Mouse (Mus musculus): ENCODE measurements around the gene Ahr. TPM values are rescaled to one million over a fixed set of nuclear protein-coding genes. Genes with fewer than 3 reads are reported as not detected.

The Ahr gene
- total RNA-seq, 1 experiment from 2014 or later, result 31.8 TPM

DNA sequence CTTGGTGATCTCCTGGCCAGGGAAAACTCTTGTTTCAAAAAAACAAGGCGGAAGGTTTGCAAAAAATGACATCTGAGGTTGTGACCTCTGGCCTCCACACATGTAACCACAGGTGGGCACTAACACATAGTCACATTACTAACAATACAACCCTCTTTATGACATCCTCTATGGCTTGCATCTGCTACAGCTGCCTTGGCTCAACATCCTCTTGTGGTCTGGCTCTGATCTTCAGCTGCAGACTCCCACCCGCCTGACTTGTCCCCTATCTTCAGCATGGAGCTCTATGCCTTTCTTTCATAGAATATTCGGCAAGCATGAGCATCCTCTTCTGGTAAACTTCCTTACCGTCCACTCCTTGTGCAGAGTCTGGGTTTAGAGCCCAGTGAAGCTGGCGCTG is 24.1 kb downstream of the Ahr start:
- no peak for ATAC-seq (replicated peaks; ENCODE audit: insufficient number of reproducible peaks, low FRiP score, low TSS enrichment, poor library complexity, severe bottlenecking)

DNA sequence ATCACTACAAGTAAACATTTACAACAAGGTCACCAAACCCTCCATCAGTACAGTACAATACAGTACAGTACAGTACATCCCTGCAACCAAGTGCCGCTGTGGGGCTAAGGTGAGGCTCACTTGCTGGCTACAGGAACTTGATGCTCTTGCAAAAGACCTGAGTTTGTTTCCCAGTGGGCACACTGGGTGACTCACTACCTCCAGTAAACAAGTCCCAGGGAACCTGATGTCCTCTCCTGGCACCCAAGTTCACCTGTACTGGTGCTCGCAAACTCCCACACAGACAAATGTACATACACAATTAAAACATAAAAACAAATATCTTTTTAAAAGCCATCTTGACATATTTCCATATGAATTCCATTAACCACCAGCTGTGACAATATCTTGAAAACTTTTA is 28.5 kb downstream of the Ahr start:
- no peak for ATAC-seq (replicated peaks; ENCODE audit: insufficient number of reproducible peaks, low FRiP score, low TSS enrichment, poor library complexity, severe bottlenecking)

DNA sequence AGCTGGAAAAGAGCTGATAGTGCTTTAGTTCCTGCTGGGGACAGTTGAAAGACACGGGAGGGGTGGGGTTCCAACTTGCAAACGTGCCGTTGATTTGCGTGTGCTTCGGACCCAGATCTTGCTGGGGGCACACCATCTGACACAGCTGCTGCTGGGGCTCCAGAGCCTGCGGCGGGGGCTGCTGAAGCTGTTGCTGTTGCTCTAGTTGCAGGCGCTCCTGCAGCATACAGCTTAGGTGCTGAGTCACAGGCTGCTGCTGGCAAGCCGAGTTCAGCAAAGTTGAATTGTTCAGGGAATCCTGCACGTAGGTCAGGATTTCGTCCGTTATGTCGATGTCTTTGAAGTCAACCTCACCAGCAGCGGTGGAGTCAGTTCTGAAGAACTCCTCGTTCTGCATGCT is 30.8 kb downstream of the Ahr start:
- ATAC-seq (replicated peaks; ENCODE audit: insufficient number of reproducible peaks, low FRiP score, low TSS enrichment, poor library complexity, severe bottlenecking), result no peak

DNA sequence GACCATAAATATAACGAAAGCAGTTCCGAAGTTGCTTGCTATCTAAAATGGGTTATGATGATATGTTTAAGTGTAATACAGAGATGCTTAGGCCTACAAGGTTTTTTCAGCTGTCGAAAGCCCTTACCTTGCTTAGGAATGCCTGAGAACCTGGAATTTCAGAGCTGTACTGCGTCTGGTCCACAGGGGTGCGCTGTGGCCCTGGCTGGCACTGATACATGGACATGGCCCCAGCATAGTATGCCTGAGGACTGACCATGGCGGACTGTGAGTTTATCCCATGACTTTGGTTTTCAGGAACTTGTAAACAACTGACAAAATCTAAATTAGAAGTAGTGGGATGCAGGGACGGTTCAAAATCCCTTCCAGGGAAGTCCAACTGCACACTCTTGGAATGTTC is 31.3 kb downstream of the Ahr start:
- no peak for ATAC-seq (replicated peaks; ENCODE audit: insufficient number of reproducible peaks, low FRiP score, low TSS enrichment, poor library complexity, severe bottlenecking)

DNA sequence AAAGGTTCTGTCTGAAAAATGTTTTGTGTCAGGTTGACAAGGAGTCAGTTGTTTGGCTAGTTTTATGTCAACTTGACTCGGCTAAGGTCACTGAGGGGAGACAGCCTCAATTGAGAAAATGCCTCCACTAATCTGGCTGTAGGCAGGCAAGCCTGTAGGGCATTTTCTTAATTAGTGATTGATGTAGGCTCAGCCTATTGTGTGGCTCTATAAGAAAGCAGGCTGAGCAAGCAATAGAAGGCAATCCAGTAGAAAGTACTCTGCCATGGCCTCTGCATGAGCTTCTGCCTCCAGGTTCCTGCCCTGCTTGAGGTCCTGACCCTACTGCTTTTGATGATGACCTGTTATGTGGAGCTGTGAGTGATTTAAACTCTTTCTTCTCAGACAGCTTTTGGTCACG is 33.4 kb downstream of the Ahr start:
- ATAC-seq (replicated peaks; ENCODE audit: insufficient number of reproducible peaks, low FRiP score, low TSS enrichment, poor library complexity, severe bottlenecking), result no peak

DNA sequence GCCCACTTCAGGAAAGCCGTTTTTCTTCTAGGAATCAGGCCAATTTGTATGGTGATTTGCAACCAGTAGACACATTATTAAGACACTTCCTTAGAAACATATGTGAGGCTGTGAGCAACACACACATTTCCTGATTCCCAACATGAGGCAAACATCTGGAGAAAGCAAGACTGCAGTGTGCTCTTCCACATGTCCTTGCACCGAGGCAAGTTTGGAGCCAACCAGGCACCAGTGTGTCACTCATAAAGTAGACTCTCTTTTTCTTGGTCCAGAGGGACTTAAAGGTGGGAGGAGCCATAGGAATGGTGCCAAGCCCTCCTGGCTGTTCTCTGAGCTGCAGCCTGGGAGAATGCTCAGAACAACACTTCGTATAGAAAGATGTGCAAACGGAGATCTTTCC is 39.6 kb downstream of the Ahr start:
- ATAC-seq (replicated peaks; ENCODE audit: insufficient number of reproducible peaks, low FRiP score, low TSS enrichment, poor library complexity, severe bottlenecking), result no peak

DNA sequence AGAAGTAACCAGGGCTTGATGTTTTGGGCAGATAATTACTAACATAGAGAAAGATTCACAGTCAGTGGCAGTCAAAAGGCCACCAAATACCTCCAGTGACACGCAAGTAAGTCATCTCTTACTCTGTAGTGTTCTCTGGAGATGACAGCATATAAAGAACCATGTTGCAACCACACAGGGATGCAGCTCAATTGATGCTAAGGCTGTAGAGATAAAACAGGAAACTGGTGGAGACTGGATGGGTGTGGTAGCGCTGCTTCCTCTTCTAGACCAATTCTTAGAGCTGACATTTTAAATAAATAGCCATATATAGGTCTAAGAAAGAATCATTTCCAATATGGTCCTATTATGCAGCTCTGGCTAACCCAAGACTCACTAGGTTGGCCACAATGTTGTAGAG is 54.1 kb downstream of the Ahr start:
- peak; percentile 96 for ATAC-seq (replicated peaks; ENCODE audit: insufficient number of reproducible peaks, low FRiP score, low TSS enrichment, poor library complexity, severe bottlenecking)

DNA sequence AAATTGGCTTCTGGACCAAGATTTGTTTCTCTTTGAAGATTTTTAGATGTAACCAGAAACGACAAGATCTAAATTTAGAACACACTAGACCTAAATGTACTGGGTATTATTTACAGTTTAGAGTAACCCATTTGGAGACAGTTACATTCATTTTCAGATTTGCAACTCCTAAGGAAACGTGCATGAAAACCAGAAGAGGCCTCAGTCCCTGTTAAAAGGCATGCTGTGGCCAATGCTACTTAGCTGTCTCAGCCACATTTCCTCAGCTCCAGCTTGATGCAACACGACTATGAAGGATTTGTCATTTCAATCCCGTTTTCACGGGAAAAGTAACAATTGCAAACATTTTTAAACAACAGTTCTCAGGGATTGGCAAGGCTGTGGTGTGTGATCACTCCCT is 55.9 kb downstream of the Ahr start:
- ATAC-seq (replicated peaks; ENCODE audit: insufficient number of reproducible peaks, low FRiP score, low TSS enrichment, poor library complexity, severe bottlenecking), result no peak

DNA sequence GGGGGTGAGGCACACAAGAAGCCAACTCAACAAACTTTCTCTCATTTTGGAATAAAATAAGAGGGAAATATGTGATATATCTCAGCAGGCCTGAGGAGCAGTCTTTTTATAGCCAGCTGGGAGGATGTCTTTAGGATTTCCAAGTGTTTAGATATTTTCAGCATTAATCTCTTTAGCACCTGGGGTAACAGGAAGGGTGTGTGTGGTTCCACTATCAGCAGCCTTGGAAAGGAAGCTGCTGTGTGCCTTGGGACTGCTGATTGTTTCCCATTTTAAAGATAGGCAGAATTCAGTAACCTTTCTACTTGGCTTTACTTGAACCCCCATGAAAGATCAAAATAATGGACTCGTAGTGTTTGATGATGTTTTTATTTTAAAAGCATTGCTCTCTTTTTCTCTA is 71.4 kb downstream of the Ahr start:
- no peak for ATAC-seq (replicated peaks; ENCODE audit: insufficient number of reproducible peaks, low FRiP score, low TSS enrichment, poor library complexity, severe bottlenecking)

DNA sequence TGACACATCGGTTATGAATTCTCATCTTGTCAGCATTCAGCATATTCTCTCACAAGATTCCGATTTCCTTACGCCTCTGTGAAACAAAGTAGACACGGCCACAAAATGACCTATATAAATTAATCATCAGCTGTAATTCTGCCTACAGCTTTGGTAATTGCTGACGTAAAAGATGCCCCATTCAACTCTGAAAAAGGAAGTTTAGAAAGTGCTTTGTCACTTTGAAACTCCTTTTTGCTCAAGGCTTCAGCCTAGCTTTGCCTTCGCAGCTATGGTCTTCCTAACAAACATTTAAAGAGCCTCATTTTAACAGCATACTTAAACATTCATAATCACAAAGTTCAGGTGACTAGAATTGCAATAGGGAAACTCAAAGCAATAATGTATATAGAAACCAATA is 72.2 kb downstream of the Ahr start:
- ATAC-seq (replicated peaks; ENCODE audit: insufficient number of reproducible peaks, low FRiP score, low TSS enrichment, poor library complexity, severe bottlenecking), result peak; percentile 63; the same call in 1 of the 2 replicates

DNA sequence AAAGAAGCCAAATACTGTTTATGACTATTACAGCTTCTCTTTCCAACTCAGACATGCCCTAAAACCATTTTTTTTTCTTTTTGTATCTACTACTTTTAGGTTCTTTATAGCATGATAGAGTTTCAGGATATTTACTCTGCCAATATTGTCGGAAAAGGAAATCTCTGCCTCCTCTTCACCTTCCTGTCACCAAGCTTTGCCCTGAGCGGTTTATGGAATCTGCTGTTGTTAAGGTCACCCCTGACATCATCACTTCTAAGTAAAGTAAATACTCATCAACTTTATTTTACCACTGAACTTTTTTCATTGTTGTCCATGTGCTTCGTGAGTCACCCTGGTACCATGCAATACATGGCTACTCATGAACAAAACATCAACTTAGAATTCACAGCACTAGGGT is 75.2 kb downstream of the Ahr start:
- no peak for ATAC-seq (replicated peaks; ENCODE audit: insufficient number of reproducible peaks, low FRiP score, low TSS enrichment, poor library complexity, severe bottlenecking)
